Mouse (Mus musculus) B cell, adult 2 months (primary cell): Measurements from ENCODE around the gene Khk.

Source experiments
- DNase-seq, 2 experiments: peaks; one replicate each; pipeline ENCODE4 v3.0.0; 2022

Gene Khk

DNA sequence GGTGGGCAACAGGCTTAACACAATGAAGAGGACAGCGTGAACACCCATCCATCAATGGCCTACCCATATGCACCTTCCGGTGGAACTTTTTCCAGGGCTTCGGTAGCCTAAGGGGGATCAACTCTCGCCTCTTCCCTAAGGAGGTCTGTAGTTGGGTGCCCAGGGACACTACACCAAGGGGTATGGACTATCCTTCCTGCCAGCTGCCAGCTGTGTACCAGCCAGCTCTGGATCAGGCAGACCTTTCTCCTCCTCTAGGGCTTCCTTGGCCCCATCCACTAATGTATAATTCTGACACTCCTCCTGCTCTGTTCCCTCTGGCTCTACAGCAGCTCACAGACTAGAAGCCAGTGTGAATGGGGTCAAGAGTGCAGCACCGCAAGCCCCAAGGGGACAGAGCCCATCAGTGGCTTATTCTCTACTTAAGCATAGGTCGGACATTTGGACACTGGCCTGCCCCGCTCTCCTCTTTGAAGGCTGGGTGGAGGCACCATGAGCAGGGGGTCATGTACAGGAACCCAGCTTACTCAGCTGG lies 7.1 kb upstream of the Khk start:
- DNase-seq = no peak

DNA sequence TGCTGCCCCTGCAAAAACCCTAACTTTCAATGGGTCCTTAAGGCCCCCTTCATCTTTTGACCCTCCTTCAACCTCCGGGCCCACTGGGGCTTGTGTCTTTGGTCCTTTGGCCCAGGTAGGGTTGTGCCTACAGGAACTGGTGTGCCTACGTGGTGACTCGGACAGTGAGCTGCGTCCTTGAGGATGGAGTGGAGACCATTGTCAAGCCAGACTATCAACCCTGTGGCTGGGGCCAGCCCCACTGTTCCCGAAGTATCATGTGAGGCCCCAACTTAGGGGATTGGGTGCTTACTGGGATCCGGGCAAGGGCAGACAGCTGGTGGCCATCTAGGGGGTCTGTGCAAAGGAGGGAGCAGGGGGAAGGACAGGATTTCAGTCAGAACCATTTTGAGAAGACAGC lies 6.4 kb upstream of the Khk start:
- DNase-seq = no peak

DNA sequence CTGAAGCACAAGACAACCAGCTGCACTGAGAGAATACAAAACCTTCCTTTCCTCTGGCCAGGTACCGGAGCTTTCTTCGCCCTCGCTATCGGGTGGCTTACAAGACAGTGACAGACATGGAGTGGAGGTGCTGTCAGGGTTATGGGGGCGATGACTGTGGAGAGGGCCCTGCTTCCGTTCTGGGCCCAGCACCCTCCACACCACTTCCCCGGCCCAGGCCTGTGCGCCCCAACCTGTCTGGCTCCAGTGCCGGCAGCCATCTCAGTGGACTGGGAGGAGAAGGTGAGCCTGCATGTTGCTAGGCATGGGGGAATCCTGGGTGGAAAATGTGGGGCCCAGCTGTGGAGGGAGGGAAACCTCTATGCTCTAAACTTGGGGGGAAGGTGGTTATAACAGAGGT lies 5.8 kb upstream of the Khk start:
- peak in 1 of 2 experiments; percentile 21 for DNase-seq

DNA sequence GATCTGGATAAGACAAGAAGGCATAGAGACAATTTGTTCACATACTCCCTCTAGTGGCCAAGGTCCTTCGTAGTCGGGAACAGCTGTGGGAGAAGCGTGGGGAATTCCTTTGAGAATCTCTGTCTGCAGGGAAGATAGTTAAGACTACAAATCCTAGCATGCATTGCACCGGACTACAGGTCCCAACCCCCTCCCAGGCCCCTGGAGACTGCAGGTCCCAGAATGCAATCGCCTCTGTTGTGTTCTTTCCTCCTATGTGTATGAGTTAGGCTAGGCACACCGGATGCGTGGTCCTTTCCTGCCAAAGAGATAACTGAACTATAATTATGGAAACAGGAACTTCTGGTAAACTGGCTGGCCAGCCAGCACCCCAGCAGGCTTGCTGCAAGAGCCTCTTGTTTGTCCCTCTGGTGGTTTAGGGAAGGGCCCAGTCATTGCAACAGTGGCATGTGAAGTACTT lies 5.2 kb upstream of the Khk start:
- peak; percentile 54 to 58 for DNase-seq

DNA sequence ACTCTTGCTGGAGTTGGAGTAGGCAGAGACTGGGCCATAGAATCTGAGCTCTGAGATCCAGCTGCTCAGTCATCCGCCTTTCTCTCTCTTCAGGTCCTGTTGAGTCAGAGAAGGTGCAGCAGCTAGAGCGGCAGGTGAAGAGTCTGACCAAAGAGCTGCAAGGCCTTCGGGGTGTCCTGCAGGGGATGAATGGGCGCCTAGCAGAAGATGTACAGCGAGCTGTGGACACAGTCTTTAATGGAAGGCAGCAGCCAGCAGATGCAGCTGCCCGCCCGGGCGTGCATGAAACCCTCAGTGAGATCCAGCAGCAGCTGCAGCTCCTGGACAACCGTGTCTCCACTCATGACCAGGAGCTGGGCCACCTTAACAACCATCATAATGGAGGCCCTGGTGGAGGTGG lies 4.4 kb upstream of the Khk start:
- DNase-seq = no peak

DNA sequence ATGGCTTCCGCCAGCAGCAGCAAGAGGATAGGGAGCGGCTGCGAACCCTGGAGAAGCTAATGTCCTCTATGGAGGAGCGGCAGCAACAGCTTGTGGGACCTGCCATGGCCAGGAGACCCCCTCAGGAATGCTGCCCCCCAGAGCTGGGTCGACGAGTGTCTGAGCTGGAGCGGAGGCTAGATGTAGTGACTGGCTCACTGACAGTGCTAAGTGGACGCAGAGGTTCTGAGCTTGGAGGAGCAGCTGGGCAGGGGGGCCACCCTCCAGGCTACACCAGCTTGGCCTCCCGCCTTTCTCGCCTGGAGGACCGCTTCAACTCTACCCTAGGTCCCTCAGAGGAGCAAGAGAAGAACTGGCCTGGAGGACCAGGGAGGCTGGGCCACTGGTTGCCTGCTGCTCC lies 3.9 kb upstream of the Khk start:
- no peak for DNase-seq

DNA sequence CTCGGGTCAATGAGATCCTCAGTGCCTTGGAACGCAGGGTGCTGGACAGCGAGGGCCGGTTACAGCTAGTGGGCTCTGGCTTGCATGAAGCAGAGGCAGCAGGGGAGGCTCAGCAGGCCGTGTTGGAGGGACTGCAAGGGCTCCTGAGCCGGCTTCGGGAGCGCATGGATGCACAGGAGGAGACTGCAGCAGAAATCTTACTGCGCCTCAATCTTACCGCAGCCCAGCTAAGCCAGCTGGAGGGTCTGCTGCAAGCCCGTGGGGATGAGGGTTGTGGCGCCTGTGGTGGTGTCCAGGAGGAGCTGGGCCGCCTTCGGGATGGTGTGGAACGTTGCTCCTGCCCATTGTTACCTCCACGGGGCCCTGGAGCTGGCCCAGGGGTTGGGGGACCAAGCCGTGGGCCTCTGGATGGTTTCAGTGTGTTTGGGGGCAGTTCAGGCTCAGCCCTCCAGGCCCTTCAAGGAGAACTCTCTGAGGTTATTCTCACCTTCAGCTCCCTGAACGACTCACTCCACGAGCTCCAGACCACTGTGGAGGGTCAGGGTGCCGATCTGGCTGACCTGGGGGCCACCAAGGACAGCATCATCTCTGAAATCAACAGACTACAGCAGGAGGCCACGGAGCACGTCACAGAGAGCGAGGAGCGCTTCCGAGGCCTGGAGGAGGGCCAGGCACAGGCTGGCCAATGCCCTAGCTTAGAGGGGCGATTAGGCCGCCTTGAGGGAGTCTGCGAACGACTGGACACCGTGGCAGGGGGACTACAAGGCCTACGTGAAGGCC lies 3.1 kb upstream of the Khk start:
- DNase-seq = no peak

DNA sequence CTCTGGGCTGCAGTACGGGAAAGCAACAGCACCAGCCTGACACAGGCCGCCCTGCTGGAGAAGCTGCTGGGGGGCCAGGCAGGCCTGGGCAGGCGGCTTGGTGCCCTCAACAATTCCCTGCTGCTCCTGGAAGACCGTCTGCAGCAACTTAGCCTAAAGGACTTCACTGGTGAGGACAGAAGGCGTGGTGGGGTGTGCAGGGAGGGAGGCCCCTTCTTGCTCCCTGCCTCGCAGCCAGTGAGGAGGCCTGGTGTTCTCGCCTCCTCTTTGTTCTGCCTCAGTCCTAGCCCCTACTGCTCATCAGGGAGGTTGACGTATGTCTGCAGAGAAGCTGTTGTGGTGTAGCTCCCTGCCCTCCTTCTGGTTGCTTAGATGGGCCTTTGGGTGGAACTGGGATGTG lies 2.5 kb upstream of the Khk start:
- no peak for DNase-seq

DNA sequence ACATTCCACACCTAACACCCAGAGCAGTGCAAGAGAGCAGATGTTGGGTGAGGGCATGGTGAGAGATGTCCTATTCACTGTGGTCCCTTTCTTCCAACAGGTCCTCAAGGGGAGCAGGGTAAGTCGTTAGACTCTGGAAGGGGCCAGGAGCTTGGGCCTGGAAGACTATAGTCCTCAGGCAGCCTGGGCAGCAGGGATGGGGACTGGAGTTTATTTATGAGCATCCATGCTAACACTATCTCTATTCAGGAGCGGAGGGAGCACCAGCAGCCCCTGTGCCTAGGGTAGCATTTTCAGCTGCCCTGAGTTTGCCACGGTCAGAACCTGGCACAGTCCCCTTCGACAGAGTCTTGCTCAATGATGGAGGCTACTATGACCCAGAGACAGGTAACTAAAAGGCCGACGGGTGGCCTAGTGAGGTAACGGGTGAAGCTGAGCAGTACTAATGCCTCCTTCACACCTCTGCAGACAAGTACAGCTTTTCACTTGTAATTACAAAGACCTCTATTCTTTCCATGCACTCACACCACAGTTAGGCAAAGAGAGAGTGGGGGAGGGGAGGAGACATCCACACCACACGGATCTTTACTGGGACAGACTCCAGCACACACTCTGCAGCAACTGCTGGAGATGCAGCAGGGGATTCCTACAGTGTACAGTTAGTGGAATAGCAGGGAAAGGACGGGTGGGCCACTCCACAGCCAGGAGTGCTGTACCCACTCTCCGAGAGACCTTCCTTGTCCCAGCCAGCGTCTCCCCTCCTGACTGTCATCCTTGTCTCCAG lies 1.2 kb upstream of the Khk start:
- no peak for DNase-seq

DNA sequence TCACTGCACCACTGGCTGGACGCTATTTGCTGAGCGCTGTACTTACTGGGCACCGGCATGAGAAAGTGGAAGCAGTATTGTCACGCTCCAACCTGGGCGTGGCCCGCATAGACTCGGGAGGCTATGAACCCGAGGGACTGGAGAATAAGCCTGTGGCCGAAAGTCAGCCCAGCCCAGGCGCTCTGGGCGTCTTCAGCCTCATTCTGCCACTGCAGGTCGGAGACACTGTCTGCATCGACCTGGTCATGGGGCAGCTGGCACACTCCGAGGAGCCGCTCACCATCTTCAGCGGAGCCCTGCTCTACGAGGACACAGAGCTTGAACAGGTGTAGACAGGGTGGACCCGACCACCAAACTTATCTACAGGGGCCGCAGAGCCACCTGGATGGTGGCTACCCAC lies 610 bp upstream of the Khk start:
- no peak for DNase-seq

DNA sequence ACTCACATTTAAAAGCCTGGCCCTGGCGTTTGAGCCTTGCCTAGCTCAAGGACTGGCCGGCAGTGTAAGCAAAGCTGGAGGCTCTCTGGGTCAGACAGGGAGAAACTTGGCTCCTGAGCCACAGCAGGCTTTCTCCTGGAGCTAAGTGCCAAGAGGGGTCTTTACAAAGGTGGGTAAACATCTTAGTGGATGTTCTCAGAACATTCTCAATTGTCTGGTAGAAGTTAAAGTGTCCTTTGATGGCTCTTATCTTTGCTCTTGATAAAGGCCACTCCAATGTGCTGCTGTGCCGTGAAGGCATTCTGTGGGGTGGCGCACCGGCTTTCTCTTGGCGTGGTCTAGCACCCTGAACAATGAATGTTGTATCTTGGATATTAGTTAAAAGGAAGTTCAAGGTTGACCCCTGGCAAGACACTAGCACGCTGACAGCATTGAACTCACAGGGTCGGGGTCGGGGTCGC lies 1.4 kb downstream of the Khk start:
- DNase-seq = no peak

DNA sequence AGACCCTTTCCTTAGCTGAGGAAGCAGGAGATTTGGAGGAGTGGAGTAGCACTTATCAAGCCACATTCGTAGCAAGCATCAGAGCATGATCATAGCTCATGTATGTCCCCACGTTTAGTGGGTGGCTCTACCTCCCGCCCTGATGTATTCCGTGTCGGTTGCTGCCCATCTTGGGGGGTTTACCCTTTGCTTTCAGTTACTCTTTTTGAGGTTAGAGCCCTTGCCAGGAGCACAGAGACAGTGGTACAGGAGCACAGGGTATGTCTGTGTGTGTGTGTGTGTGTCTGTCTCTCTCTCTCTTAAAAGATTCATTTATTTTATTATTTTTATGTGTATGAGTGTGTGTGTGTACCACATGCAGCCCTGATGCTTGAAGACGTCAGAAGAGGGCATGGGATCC lies 1.9 kb downstream of the Khk start:
- DNase-seq = no peak

DNA sequence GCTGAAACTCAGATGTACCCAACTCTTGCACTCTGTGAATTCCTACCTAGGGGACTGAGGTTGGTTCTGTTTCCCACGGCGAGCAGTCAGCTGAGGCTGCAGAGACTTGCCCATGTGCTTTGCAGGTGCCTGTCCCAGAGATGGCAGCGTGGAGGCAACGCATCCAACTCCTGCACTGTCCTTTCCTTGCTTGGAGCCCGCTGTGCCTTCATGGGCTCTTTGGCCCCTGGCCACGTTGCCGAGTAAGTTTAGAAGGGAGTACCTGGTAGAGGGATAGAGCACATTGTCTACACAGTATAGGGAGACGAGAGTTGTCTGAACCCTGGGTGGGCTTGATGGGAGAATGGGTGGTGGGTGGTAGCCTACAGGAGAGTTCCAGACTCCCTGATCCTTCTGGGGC lies 3.4 kb downstream of the Khk start:
- DNase-seq = no peak

DNA sequence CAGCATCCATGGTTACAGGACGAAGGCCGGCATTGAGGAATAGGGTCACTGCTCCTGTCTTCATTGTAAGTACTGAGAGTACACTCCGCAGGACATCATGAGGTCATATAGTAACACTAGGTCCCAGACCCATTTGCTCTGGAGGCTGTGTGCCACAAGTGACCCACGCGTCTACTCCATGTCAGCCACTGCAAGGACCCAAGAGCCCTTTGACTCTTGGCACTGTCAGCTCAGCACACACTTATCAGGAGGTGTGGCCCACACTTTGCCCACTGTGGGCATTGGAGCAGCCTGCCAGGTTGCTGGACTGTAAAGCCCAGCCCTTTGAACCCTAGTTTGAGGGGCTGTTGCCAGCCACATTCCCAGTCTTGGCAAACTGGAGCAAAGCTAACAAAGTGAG lies 4.0 kb downstream of the Khk start:
- DNase-seq = no peak

DNA sequence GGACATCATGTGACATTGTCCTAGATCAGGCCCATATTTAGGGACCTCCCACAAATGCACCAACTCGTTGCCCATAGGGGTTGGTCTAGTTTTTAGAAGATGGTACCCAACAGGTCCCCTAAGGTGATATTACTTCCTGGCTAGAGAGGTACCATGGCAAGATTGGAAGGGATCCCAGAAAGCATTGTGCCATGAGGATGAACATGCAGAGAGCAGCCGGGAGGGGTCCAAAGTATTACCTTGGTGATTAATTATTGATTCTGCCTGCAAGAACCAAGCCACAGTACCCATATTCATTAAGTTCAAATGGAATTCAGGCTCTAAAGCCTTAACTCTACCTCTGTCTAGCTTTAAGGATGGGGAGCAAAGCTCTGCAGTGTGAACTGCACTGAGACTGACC lies 4.8 kb downstream of the Khk start:
- DNase-seq = no peak

DNA sequence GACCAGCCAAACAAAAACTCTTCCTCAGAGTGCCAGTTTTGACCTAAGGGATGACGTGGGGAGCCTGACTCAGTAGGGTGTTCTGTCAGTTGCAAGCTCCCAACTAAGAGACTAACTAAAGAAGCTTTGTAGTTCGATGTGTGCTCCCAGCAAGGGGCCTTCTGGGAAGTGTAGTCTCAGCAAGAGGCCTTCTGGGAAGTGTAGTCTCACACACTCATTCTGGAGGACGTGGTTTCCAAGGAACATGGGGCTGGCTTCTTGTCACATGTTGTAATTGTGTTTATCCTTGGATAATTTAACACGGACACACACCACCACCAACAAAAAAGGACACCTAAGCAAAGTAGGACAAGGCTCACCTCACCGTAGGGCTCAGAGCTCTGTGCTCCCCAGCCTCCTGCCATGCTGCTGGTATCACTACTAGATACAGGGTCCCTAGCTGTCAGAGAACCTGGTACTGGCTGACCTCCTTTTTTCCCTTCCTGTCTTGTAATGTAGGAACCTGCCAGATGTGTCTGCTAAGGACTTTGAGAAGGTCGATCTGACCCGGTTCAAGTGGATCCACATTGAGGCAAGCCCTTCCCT lies 6.8 kb downstream of the Khk start:
- no peak for DNase-seq

DNA sequence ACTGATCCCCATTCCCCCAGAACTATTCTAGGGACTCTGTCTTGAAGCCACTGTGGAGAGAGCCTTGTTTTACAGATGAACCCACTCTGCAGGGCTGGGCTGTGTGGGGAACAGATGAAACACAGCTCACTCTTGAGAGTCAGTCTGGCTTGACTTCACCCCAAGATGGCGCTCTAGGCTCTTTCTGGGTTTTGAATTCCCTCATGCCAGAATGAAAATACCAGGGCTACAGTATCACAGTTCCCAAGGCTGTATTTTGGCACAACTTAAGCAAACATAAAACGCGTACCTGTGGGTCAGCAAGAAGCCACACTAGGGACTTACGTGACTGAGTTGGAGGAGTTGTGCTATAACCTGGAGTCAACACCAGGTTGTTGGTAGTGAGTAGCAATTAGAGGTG lies 8.9 kb downstream of the Khk start:
- DNase-seq = peak; percentile 70 to 75

DNA sequence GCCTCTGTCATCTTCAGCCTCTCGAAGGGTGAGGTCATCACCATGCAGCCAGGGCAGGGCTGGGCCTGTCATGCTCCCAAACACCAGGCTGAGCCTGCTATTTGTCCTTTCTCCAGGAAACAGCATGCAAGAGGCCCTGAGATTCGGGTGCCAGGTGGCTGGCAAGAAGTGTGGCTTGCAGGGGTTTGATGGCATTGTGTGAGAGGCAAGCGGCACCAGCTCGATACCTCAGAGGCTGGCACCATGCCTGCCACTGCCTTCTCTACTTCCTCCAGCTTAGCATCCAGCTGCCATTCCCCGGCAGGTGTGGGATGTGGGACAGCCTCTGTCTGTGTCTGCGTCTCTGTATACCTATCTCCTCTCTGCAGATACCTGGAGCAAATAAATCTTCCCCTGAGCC lies 9.6 kb downstream of the Khk start:
- no peak for DNase-seq

DNA sequence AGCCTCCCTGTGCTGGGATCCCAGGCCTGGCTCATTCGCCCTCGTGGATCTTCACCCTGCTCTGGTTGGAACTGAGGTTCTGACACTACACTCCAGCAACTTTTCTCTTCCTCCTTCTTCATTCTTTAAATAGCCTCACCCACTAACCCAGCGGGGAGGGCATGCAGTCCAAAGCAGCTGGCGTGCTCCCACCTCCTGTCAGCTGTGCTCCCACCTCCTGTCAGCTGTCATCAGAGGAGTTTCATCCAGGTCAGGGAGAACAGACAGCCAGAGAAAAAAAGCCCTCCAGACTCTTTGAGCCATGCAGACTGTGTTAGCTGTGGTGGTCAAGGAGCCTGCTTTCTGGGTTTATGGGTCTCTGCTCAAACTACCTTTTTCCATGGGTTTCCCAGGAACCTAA lies 10.1 kb downstream of the Khk start:
- no peak for DNase-seq

DNA sequence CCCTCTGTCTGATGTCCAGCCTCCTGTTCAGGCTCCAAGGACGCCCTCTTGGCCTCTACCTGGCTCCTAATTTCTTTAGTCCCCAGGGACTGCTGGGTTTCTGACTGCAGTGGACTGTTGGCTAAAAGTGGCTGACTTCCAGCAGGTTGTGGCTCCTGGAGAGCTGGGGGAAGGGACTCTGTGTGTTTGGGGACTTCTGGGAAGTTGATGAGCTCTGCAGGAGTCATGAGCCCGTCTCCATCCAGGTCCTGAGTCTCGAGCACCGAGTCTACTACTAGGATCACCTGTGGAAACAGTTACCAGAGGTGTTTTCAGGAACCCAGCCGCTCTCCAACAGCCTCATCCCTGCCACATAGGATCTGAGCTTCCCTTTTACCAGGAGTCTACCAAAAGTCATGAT lies 12.5 kb downstream of the Khk start:
- no peak for DNase-seq

DNA sequence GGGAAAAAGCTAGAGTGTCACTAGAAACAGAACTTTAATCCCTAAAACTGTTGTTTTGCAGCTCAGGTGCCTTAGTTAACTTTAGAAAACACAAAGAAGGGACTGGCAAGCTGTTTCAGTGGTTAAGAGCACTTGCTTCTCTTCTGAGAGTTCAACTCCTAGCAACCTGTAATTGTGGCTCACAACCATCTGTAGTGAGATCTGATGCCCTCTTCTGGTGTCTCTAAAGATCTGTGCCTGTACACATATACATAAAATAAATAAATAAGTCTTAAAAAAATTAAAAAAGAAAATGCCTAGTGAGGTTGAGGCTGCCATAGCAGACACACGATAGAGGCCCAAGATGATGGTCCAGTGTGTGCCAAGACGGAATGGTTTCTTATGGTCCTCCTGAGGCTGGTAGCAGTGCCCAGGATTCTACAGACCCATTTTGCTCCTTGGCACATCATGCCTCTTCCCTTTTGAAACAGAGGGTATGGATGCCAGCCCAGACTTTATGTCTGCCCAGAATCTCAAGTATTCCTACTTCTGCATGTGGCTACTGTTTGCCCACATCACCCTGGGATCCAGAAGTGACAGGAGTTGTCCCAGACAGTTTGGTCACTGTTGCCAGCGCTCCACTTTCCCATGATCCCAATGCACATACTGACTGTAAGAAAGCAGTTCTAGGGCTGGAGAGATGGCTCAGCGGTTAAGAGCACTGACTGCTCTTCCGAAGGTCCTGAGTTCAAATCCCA lies 13.7 kb downstream of the Khk start:
- DNase-seq = no peak

DNA sequence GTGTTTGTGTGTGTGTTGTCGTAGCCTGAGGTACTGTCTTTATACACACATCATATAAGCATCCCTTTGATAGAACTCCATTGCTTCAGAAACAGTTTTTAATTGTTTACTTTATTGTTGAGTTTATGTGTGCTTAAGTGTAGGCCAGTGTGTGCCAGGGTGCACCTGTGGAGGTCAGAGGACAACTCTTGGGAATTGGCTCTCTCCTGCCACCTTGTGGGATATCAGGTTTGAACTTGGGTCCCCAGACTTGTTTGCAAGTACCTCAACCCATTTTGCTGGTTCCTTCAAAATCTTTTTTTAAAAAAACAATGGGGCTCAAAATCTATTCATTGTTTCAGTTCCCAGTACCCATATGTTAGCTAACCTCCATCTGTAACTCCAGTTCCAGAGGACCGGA lies 21.8 kb downstream of the Khk start:
- peak in 1 of 2 experiments; percentile 36 for DNase-seq

DNA sequence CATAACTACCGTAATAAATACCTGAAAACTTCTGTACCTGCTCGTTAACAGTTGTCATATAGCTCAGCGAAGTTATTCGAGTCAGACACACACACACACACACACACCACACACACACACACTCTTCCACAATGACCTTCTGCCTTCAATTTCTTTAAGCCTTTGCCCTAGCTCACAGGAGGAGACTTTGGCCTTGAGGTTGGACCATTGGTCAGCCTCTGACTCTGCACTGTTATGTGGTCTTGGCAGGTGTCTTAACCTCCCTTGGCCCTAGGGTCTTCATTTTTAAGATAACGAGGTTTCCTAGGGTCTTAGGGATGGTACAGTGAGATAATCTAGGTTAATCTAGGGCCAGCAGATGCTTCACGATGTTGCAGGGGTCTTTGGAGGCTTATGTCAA lies 23.1 kb downstream of the Khk start:
- no peak for DNase-seq
